Mouse (Mus musculus) ES-E14 (cell line): ENCODE measurements at regions not wholly inside any gene's neighbourhood (a gene's known extent, or its start where the extent isn't known, plus 50 kb on each side); places are given as distances from the start of the nearest gene placed in this dataset.

Source experiments
- DNase-seq: peaks from one replicate; pipeline ENCODE4 v3.0.0-alpha.2; 2013; ENCODE audit warnings: low read depth, low spot score
- H3K27ac ChIP-seq: 2 replicates; pipeline ENCODE4 v1.5.1; 2012; ENCODE audit warnings: low read depth, mild to moderate bottlenecking, low read length, moderate library complexity, mixed read lengths; ENCODE audit not compliant: poor library complexity, insufficient read depth, severe bottlenecking
- H3K36me3 ChIP-seq: 2 replicates; pipeline ENCODE4 v1.6.1; 2012; ENCODE audit warnings: mild to moderate bottlenecking, low read length, moderate library complexity, mixed read lengths; ENCODE audit not compliant: control insufficient read depth, poor library complexity, insufficient read depth, severe bottlenecking
- H3K4me1 ChIP-seq, 2 experiments: fragments of 150-350 bp in 1 of 2; sonication (generic) in 1 of 2; 2 replicates each; pipeline ENCODE4 v1.6.1; 2012; ENCODE audit warnings: low read length in 2 of 2, mild to moderate bottlenecking in 1 of 2, mixed read lengths in 1 of 2; ENCODE audit not compliant: control insufficient read depth in 2 of 2, insufficient read depth in 2 of 2, poor library complexity in 1 of 2
- H3K4me3 ChIP-seq, 2 experiments: fragments of 150-350 bp in 1 of 2; sonication (generic) in 1 of 2; 2 replicates each; pipeline ENCODE4 v1.5.1; 2012; ENCODE audit warnings: low read length in 2 of 2, low read depth in 1 of 2, mild to moderate bottlenecking in 1 of 2, mixed read lengths in 1 of 2; ENCODE audit not compliant: insufficient read depth in 1 of 2, poor library complexity in 1 of 2, severe bottlenecking in 1 of 2
- H3K9ac ChIP-seq: 2 replicates; pipeline ENCODE4 v1.6.1; 2012; ENCODE audit warnings: low read depth, mild to moderate bottlenecking, low read length, mixed read lengths; ENCODE audit not compliant: poor library complexity, insufficient read depth, severe bottlenecking
- H3K9me3 ChIP-seq: fragments of 150-350 bp; sonication (generic); 2 replicates; pipeline ENCODE4 v1.6.1; 2012; ENCODE audit warnings: low read depth, mild to moderate bottlenecking, low read length; ENCODE audit not compliant: control insufficient read depth, insufficient read depth
- CHD2 ChIP-seq: IDR thresholded peaks from 2 replicates; pipeline ENCODE4 v1.6.1; 2014; ENCODE audit warnings: mild to moderate bottlenecking, low read depth, low read length, inconsistent platforms
- HCFC1 ChIP-seq: IDR thresholded peaks from 2 replicates; pipeline ENCODE4 v1.6.1; 2012; ENCODE audit warnings: low read length, inconsistent platforms, borderline replicate concordance; ENCODE audit not compliant: insufficient read depth
- MAFK ChIP-seq: IDR thresholded peaks from 2 replicates; pipeline ENCODE4 v1.6.1; 2014; ENCODE audit warnings: mild to moderate bottlenecking, low read depth, low read length, inconsistent platforms; ENCODE audit not compliant: insufficient read depth
- ZC3H11A ChIP-seq: IDR thresholded peaks from 2 replicates; pipeline ENCODE4 v1.6.1; 2012; ENCODE audit warnings: low read depth, mild to moderate bottlenecking, inconsistent platforms, low read length, borderline replicate concordance
- ZNF384 ChIP-seq: IDR thresholded peaks from 2 replicates; pipeline ENCODE4 v1.6.1; 2012; ENCODE audit warnings: low read depth, low read length, inconsistent platforms
- in situ Hi-C, 2 experiments: fragments of 600-800 bp; cut with MboI; formaldehyde crosslinking; loops; one replicate each; pipeline ENCODE4 v1.15.1; 2025; ENCODE audit warnings: low sequenced_read_pairs in 2 of 2, inconsistent platforms in 1 of 2; ENCODE audit not compliant: unreplicated experiment in 2 of 2

- Histone ChIP-seq H3K27ac (no peak overlapping the region), H3K36me3 (no peaks in the 10 kb centered on the region), H3K9me3 (no peaks in the 10 kb centered on the region), H3K4me1 (no peaks in the 10 kb centered on the region; a peak in 1 of 4 replicates), H3K4me3 (no peak overlapping the region), H3K9ac (no peak overlapping the region)
- in situ Hi-C loops: no loop called here
- no peak for TF ChIP-seq ZNF384
- TF ChIP-seq MAFK: no peak
- no peak for TF ChIP-seq HCFC1
- no peak for TF ChIP-seq ZC3H11A
- no peak for TF ChIP-seq CHD2
- no peak for DNase-seq
These were observed 189.3 kb downstream of the Rwdd3 start for GRCm38 (mm10) chr3:120982218-120982617.

- in situ Hi-C loops: no loop called here
These were observed 200.6 kb downstream of the Rwdd3 start for GRCm38 (mm10) chr3:120970746-120971466.

GRCm38 (mm10) chr3:120946906-120947305 lies 224.6 kb downstream of the Rwdd3 start:
- Histone ChIP-seq H3K4me1 (no peaks in the 10 kb centered on the region), H3K27ac (no peak overlapping the region), H3K36me3 (no peaks in the 10 kb centered on the region), H3K9ac (no peak overlapping the region), H3K9me3 (no peaks in the 10 kb centered on the region), H3K4me3 (no peak overlapping the region)
- DNase-seq: no peak
- in situ Hi-C loops: no loop called here
- TF ChIP-seq CHD2 (no peak), ZNF384 (no peak), MAFK (no peak), ZC3H11A (no peak), HCFC1 (no peak)

More at GRCm38 (mm10) chr3:120970746-120971466, 200.6 kb downstream of the Rwdd3 start:
- Histone ChIP-seq H3K36me3 (no peaks in the 10 kb centered on the region), H3K27ac (no peak overlapping the region), H3K9me3 (no peaks in the 10 kb centered on the region), H3K4me3 (no peak overlapping the region), H3K4me1 (no peaks in the 10 kb centered on the region), H3K9ac (no peak overlapping the region)
- no peak for DNase-seq
- TF ChIP-seq ZNF384: no peak
- no peak for TF ChIP-seq HCFC1
- no peak for TF ChIP-seq CHD2
- TF ChIP-seq ZC3H11A: no peak
- no peak for TF ChIP-seq MAFK

- Histone ChIP-seq H3K27ac (no peak overlapping the region), H3K4me3 (no peak overlapping the region), H3K9ac (no peak overlapping the region), H3K4me1 (no peaks in the 10 kb centered on the region), H3K9me3 (no peaks in the 10 kb centered on the region), H3K36me3 (no peaks in the 10 kb centered on the region)
- TF ChIP-seq CHD2: no peak
- no peak for TF ChIP-seq MAFK
- no peak for TF ChIP-seq ZNF384
- TF ChIP-seq ZC3H11A: no peak
- no peak for DNase-seq
- in situ Hi-C loops: no loop called here
These were observed 237.1 kb downstream of the Rwdd3 start for GRCm38 (mm10) chr3:120934401-120934800.
